Mouse (Mus musculus): ENCODE measurements around the gene 4930402H24Rik.

Gene 4930402H24Rik

GRCm38 (mm10) chr2:130816205-130816604, 90.0 kb downstream of the 4930402H24Rik start:
- DNase-seq (ENCODE audit: low read depth in 1 of 2, low spot score in 2 of 2), result no peak

GRCm38 (mm10) chr2:130814492-130814891, 91.7 kb downstream of the 4930402H24Rik start:
- no peak for DNase-seq (ENCODE audit: low read depth in 1 of 2, low spot score in 2 of 2)

GRCm38 (mm10) chr2:130813729-130814128, 92.5 kb downstream of the 4930402H24Rik start:
- no peak for DNase-seq (ENCODE audit: low read depth in 1 of 2, low spot score in 2 of 2)

GRCm38 (mm10) chr2:130812487-130812886, 93.7 kb downstream of the 4930402H24Rik start:
- DNase-seq (ENCODE audit: low read depth in 1 of 2, low spot score in 2 of 2), result no peak

GRCm38 (mm10) chr2:130805146-130805545, 101.1 kb downstream of the 4930402H24Rik start:
- no peak for DNase-seq (ENCODE audit: low read depth in 1 of 2, low spot score in 2 of 2)

- no peak for DNase-seq (ENCODE audit: low read depth in 1 of 2, low spot score in 2 of 2)
These were observed 102.5 kb downstream of the 4930402H24Rik start for GRCm38 (mm10) chr2:130803706-130804105.

GRCm38 (mm10) chr2:130795731-130796130, 110.5 kb downstream of the 4930402H24Rik start:
- no peak for DNase-seq (ENCODE audit: low read depth in 1 of 2, low spot score in 2 of 2)

GRCm38 (mm10) chr2:130791722-130792121, 114.5 kb downstream of the 4930402H24Rik start:
- no peak for DNase-seq (ENCODE audit: low read depth in 1 of 2, low spot score in 2 of 2)

- DNase-seq (ENCODE audit: low read depth in 1 of 2, low spot score in 2 of 2), result no peak
These were observed 116.6 kb downstream of the 4930402H24Rik start for GRCm38 (mm10) chr2:130789642-130790041.

GRCm38 (mm10) chr2:130789039-130789438, 117.2 kb downstream of the 4930402H24Rik start:
- no peak for DNase-seq (ENCODE audit: low read depth in 1 of 2, low spot score in 2 of 2)

GRCm38 (mm10) chr2:130784939-130785338, 121.3 kb downstream of the 4930402H24Rik start:
- DNase-seq (ENCODE audit: low read depth in 1 of 2, low spot score in 2 of 2), result no peak

- DNase-seq (ENCODE audit: low read depth in 1 of 2, low spot score in 2 of 2), result no peak
These were observed 125.4 kb downstream of the 4930402H24Rik start for GRCm38 (mm10) chr2:130780615-130781303.

- DNase-seq (ENCODE audit: low read depth in 1 of 2, low spot score in 2 of 2), result no peak
These were observed 126.3 kb downstream of the 4930402H24Rik start for GRCm38 (mm10) chr2:130779935-130780334.

- DNase-seq (ENCODE audit: low read depth in 1 of 2, low spot score in 2 of 2), result no peak
These were observed 129.6 kb downstream of the 4930402H24Rik start for GRCm38 (mm10) chr2:130776610-130777009.

- no peak for DNase-seq (ENCODE audit: low read depth in 1 of 2, low spot score in 2 of 2)
These were observed 138.7 kb downstream of the 4930402H24Rik start for GRCm38 (mm10) chr2:130767483-130767882.

GRCm38 (mm10) chr2:130765396-130765795, 140.8 kb downstream of the 4930402H24Rik start:
- DNase-seq (ENCODE audit: low read depth in 1 of 2, low spot score in 2 of 2), result no peak

GRCm38 (mm10) chr2:130760876-130761275, 145.3 kb downstream of the 4930402H24Rik start:
- no peak for DNase-seq (ENCODE audit: low read depth in 1 of 2, low spot score in 2 of 2)

GRCm38 (mm10) chr2:130755061-130755607, 151.1 kb downstream of the 4930402H24Rik start:
- DNase-seq (ENCODE audit: low read depth in 1 of 2, low spot score in 2 of 2), result no peak

GRCm38 (mm10) chr2:130754596-130754995, 151.6 kb downstream of the 4930402H24Rik start:
- no peak for DNase-seq (ENCODE audit: low read depth in 1 of 2, low spot score in 2 of 2)

GRCm38 (mm10) chr2:130750449-130750848, 155.8 kb downstream of the 4930402H24Rik start:
- peak in 1 of 2 experiments; percentile 19 for DNase-seq (ENCODE audit: low read depth in 1 of 2, low spot score in 2 of 2)

GRCm38 (mm10) chr2:130749708-130750107, 156.5 kb downstream of the 4930402H24Rik start:
- no peak for DNase-seq (ENCODE audit: low read depth in 1 of 2, low spot score in 2 of 2)

GRCm38 (mm10) chr2:130743576-130743975, 162.6 kb downstream of the 4930402H24Rik start:
- DNase-seq (ENCODE audit: low read depth in 1 of 2, low spot score in 2 of 2), result no peak

GRCm38 (mm10) chr2:130740096-130740495, 166.1 kb downstream of the 4930402H24Rik start:
- no peak for DNase-seq (ENCODE audit: low read depth in 1 of 2, low spot score in 2 of 2)
